Mouse (Mus musculus) forebrain, postnatal 0 days (tissue): Measurements from ENCODE around the gene Ralb. TPM values are rescaled to one million over a fixed set of nuclear protein-coding genes. Genes with fewer than 3 reads are reported as not detected.
A peak's percentile ranks its signal among the peaks of the same experiment; 100 is the strongest.

Experiments used
- ATAC-seq: fragments of 200-750 bp; cut with Nextera tagmentation; 2 replicates; pipeline ENCODE4 v1.8.0; 2017; ENCODE audit warnings: mild to moderate bottlenecking, moderate library complexity
- DNase-seq: peaks from one replicate; pipeline ENCODE4 v3.0.0-alpha.2; 2015
- H3K27ac ChIP-seq: fragments of 300-500 bp; sonication (generic); 2 replicates; pipeline ENCODE4 v1.5.1; 2014; ENCODE audit warnings: low read depth, mild to moderate bottlenecking, antibody characterized with exemption, low read length, moderate library complexity, mixed read lengths
- H3K27me3 ChIP-seq: fragments of 300-500 bp; sonication (generic); 2 replicates; pipeline ENCODE4 v1.6.1; 2014; ENCODE audit warnings: mild to moderate bottlenecking, low read length, mixed read lengths; ENCODE audit not compliant: insufficient read depth
- H3K36me3 ChIP-seq: fragments of 300-500 bp; sonication (generic); 2 replicates; pipeline ENCODE4 v1.6.1; 2014; ENCODE audit warnings: mild to moderate bottlenecking, moderate library complexity; ENCODE audit not compliant: insufficient read depth
- H3K4me1 ChIP-seq: fragments of 300-500 bp; sonication (generic); 2 replicates; pipeline ENCODE4 v1.6.1; 2014; ENCODE audit warnings: antibody characterized with exemption; ENCODE audit not compliant: insufficient read depth
- H3K4me2 ChIP-seq: fragments of 300-500 bp; sonication (generic); 2 replicates; pipeline ENCODE4 v1.6.1; 2014; ENCODE audit warnings: low read depth, mild to moderate bottlenecking, moderate library complexity
- H3K4me3 ChIP-seq: fragments of 300-500 bp; sonication (generic); 2 replicates; pipeline ENCODE4 v1.5.1; 2014; ENCODE audit warnings: low read depth, low read length, mixed read lengths
- H3K9ac ChIP-seq: fragments of 300-500 bp; sonication (generic); 2 replicates; pipeline ENCODE4 v1.6.1; 2014; ENCODE audit warnings: mild to moderate bottlenecking
- H3K9me3 ChIP-seq: fragments of 300-500 bp; sonication (generic); 2 replicates; pipeline ENCODE4 v1.6.1; 2016; ENCODE audit warnings: low read length
- CTCF ChIP-seq: sonication (generic); IDR thresholded peaks from 2 replicates; pipeline ENCODE4 v1.5.1; 2016; ENCODE audit warnings: antibody characterized with exemption, control low read depth, low read depth
- WGBS: fragments of 180-500 bp; shearing (Covaris S2); extraction: QIAGEN DNeasy Blood & Tissue Kit; methylation state at CpG from one replicate; pipeline ENCODE4 v1.1.7; 2014; 5-methylcytosine and 5-hydroxymethylcytosine counted together
- polyA plus RNA-seq: library from polyadenylated mRNA; unstranded; fragments of >200 nt; fragmentation: Nextera tagmentation; extraction: Ambion mirVana; gene quantifications from 2 replicates; pipeline ENCODE4 v1.2.1, GENCODE M21; 2015
- total RNA-seq: library from RNA; depleted of rRNA; stranded (reverse); fragments of >200 nt; gene quantifications from 2 replicates; pipeline ENCODE4 v1.2.3, GENCODE M21; 2014

Gene Ralb
- total and polyA plus RNA-seq, 2 experiments from 2014 or later: 40.6 to 57.3 TPM

DNA sequence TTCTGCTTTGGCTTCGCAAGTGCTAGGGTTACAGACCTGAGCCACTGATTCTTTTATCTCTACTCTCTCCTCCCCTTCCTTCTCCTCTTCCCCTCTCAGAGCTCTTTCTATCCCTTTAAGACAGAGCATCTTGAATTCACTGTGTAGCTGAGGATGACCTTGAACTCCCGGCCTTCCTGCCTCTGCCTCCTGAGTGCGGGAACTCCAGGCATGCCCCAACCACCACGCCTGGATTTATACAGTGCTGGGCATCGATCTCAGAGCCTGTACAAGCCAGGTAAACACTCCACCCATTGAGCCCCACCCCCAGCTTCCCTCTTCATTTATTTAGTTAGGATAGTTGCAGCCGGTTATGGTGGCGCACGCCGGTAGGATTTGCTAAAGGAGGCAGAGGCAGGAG, 61.7 kb downstream of the Ralb start:
- Histone ChIP-seq H3K27me3 (no peaks in the 10 kb centered on the region), H3K4me3 (no peak overlapping the region), H3K4me1 (no peaks in the 10 kb centered on the region), H3K27ac (no peak overlapping the region), H3K4me2 (no peak overlapping the region), H3K36me3 (no peaks in the 10 kb centered on the region), H3K9me3 (no peaks in the 10 kb centered on the region), H3K9ac (no peak overlapping the region)
- 96% methylated on average over 9 of the region's 9 CpGs for WGBS
- DNase-seq (no peak), ATAC-seq (no peak)
- TF ChIP-seq CTCF: no peak

DNA sequence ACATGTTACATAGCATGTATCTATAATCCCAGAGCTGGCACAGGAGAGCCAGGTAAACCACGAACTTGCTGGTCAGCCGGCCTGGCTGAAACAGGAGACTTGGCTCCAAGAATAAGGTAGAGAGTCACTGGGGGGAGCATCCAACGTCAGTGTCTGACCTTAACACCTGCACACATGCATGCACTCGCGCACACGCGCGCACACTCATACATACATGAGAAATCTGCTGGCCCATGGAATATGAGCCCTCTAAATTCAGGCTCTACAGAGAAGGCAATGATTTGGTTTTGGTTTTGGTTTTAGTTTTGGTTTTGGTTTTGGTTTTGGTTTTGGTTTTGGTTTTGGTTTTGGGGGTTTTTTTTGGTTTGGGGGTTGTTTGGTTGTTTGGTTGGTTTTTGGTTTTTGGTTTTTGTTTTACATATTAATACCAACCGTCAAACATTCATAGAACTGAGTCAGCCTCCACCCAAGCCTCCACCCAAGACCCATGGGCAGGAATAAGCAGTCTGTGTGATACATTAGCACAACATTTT, 66.4 kb downstream of the Ralb start:
- no peak for TF ChIP-seq CTCF
- no peak for ATAC-seq
- Histone ChIP-seq H3K9ac (no peak overlapping the region), H3K4me3 (no peak overlapping the region), H3K27ac (no peak overlapping the region), H3K4me2 (no peak overlapping the region), H3K9me3 (no peaks in the 10 kb centered on the region), H3K36me3 (no peaks in the 10 kb centered on the region), H3K27me3 (no peaks in the 10 kb centered on the region), H3K4me1 (no peaks in the 10 kb centered on the region)
- no peak for DNase-seq
- WGBS: 90% methylated on average over 9 of the region's 9 CpGs

DNA sequence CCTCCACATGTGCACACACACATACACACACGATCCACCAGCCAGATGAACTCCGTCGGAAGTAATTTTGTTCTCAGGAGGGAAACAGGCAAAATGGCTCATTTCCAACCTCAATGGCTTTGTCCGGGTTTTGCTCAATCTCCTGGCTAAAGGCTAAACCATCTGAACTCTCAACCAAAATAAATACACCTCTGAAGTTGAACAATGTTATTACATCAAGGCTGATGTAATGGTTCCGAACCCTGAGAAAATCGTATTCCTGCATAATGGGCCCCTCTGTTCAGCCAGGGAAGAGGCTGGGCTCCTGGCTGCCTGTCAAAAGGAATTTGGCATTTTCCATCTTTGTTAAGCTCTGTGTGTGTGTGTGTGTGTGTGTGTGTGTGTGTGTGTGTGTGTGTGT, 67.2 kb downstream of the Ralb start:
- 28% methylated on average over 6 of the region's 6 CpGs for WGBS

DNA sequence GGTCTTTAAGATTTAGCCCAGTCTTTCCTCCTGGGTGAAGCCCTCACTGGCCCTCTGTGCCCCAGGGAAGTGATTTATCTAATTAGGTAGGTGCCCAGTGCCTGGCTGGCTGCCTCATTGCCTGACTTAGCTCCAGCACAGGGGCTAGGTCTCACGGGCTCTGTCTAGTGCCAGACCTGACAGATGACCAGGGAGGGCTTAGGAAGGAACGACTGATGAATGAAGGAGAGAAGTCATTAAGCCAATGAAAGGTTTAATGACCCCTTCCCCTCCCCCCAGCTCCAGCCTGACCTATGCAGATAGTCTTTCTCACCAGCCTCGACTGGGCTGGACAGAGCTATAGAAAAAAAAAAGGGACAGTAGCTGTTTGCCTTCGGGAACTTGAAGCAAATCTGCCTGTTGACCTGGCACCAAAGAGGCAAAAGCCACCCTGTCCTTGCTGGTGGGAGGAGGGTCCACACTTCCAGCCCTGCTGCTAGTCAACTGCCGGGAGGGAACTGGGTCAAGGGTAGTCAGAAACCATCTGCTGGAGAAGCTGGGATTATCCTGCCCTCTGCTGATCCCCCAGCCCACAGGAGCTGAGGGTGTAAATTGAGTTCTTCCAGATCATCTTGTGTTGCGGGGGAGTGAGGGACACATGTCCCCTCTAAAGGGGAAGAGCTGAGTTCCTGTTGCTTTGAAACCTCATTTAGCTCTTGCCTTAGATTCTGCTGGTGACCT, 80.3 kb downstream of the Ralb start:
- DNase-seq (no peak), ATAC-seq (no peak)
- no peaks in the 10 kb centered on the region for H3K36me3 ChIP-seq
- no peak overlapping the region for H3K4me3 ChIP-seq
- H3K27ac ChIP-seq: no peak overlapping the region
- 40% methylated on average over 6 of the region's 6 CpGs for WGBS
- no peak for TF ChIP-seq CTCF
- no peak overlapping the region for H3K9ac ChIP-seq
- no peaks in the 10 kb centered on the region for H3K9me3 ChIP-seq
- H3K4me2 ChIP-seq: no peak overlapping the region
- no peaks in the 10 kb centered on the region; the same call in none of the 2 replicates for H3K27me3 ChIP-seq
- peaks cover 6% of the 10 kb centered on the region; the same call in 1 of the 2 replicates for H3K4me1 ChIP-seq

More for the DNA sequence above, 67.2 kb downstream of the Ralb start:
- no peak for DNase-seq
- H3K4me1 ChIP-seq: no peaks in the 10 kb centered on the region
- TF ChIP-seq CTCF: no peak
- H3K9ac ChIP-seq: no peak overlapping the region
- H3K4me3 ChIP-seq: no peak overlapping the region
- H3K4me2 ChIP-seq: no peak overlapping the region
- no peaks in the 10 kb centered on the region for H3K27me3 ChIP-seq
- no peak overlapping the region for H3K27ac ChIP-seq
- no peaks in the 10 kb centered on the region for H3K9me3 ChIP-seq
- ATAC-seq: no peak
- H3K36me3 ChIP-seq: no peaks in the 10 kb centered on the region

DNA sequence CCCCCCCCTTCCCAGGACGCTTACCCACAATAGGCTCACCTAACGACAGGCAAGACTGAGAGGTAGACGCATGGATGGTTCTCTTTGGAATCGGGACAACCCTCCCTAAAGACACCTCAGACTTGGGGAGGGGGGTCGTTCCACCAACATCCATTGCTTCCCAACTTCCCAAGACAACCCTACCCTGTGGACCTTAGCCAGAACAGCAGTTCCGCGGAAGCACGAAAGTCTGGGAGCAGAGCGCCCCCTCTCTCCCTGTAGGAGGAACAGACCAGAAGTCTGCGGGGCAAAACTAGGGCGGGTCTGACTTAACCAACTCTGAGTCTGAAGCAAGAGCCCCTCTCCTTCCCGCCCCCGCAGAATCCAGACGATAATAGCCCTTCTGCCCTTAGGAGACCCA, 81.1 kb downstream of the Ralb start:
- no peak overlapping the region for H3K4me2 ChIP-seq
- H3K9ac ChIP-seq: no peak overlapping the region
- 3% methylated on average over 14 of the region's 14 CpGs for WGBS
- H3K4me1 ChIP-seq: peaks cover 6% of the 10 kb centered on the region; the same call in 1 of the 2 replicates
- H3K9me3 ChIP-seq: no peaks in the 10 kb centered on the region
- no peak for ATAC-seq
- peak; percentile 75 for DNase-seq
- no peaks in the 10 kb centered on the region for H3K36me3 ChIP-seq
- H3K27ac ChIP-seq: no peak overlapping the region
- TF ChIP-seq CTCF: peak; percentile 74
- no peaks in the 10 kb centered on the region; the same call in none of the 2 replicates for H3K27me3 ChIP-seq
- H3K4me3 ChIP-seq: no peak overlapping the region

DNA sequence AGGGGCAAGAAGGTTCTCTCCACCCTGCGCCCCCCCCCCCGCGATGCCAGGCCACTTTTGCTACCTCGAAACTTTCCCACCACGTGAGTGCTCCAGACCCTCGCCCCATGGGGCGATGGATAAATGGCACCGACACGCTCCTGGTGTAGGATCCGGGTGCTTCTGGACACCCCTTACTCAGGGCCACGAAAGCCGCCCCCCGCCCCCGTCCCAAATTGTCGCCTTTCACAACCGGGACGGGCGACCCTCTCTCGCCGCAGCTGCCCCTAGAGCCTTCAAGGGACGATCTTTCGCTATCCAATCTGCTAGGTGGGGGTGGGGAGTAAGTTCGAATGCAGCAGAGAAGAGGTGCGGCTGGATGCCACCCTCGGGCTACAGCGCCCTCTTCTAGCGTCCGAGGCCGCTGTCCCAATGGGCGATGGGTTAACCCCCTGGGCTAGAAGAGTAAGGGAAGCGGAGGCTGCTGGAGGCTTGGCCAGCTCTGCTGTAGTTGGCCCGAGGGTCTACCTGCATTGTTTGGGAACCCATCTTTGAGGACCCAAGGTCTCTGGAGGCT, 82.1 kb downstream of the Ralb start:
- H3K4me3 ChIP-seq: peak overlapping the region; percentile 67
- peak overlapping the region; percentile 97 for H3K4me2 ChIP-seq
- no peak; the same call in 1 of the 2 replicates for TF ChIP-seq CTCF
- 0 out of 2 replicates have a peak overlapping the region, but pooled peaks have one; percentile 82 for H3K27ac ChIP-seq
- no peaks in the 10 kb centered on the region for H3K36me3 ChIP-seq
- DNase-seq (peak; percentile 44), ATAC-seq (no peak)
- H3K27me3 ChIP-seq: no peaks in the 10 kb centered on the region; the same call in none of the 2 replicates
- under 1% methylated on average over 31 of the region's 32 CpGs for WGBS
- H3K9ac ChIP-seq: peak overlapping the region; percentile 67
- no peaks in the 10 kb centered on the region for H3K9me3 ChIP-seq
- H3K4me1 ChIP-seq: peaks cover 6% of the 10 kb centered on the region; the same call in 1 of the 2 replicates
